Mouse (Mus musculus): ENCODE measurements around the gene Ddx54. TPM values are rescaled to one million over a fixed set of nuclear protein-coding genes. Genes with fewer than 3 reads are reported as not detected.

Gene Ddx54
- total and polyA plus RNA-seq, 2 experiments from 2014 or later, result 32.6 to 36.2 TPM

- Histone ChIP-seq H3K27ac (ENCODE audit: low read depth, low read length) (no peak overlapping the region), H3K36me3 (ENCODE audit: insufficient read depth, low read length) (peaks cover 13% of the 10 kb centered on the region), H3K4me3 (ENCODE audit: low read depth, low read length) (no peak overlapping the region), H3K4me2 (ENCODE audit: low read depth, low read length, poor library complexity, severe bottlenecking) (no peak overlapping the region), H3K9ac (replicated peaks; ENCODE audit: low read length, poor library complexity, severe bottlenecking) (no peak overlapping the region), H3K4me1 (ENCODE audit: insufficient read depth, low read length) (peaks cover under 1% of the 10 kb centered on the region; the same call in 1 of the 2 replicates), H3K27me3 (ENCODE audit: insufficient read depth, low read length) (no peaks in the 10 kb centered on the region), H3K9me3 (ENCODE audit: low read length) (no peaks in the 10 kb centered on the region)
- WGBS, result 44% methylated on average over 15 of the region's 15 CpGs
- DNase-seq (ENCODE audit: low spot score), result no peak
- no peak for TF ChIP-seq CTCF (IDR thresholded peaks at IDR 0.05)
- ATAC-seq (ENCODE audit: low FRiP score), result no peak
Measured at GRCm38 (mm10) chr5:120584968-120585367, 27.6 kb upstream of the Ddx54 start.

- no peaks in the 10 kb centered on the region for H3K4me1 ChIP-seq (ENCODE audit: insufficient read depth, low read length)
- no peaks in the 10 kb centered on the region for H3K27me3 ChIP-seq (ENCODE audit: insufficient read depth, low read length)
- peaks cover 12% of the 10 kb centered on the region for H3K36me3 ChIP-seq (ENCODE audit: insufficient read depth, low read length)
- no peaks in the 10 kb centered on the region for H3K9me3 ChIP-seq (ENCODE audit: low read length)
- peak overlapping the region; percentile 75 for H3K4me3 ChIP-seq (ENCODE audit: low read depth, low read length)
- peak overlapping the region; percentile 99 for H3K4me2 ChIP-seq (ENCODE audit: low read depth, low read length, poor library complexity, severe bottlenecking)
- no peak for ATAC-seq (ENCODE audit: low FRiP score)
- WGBS, result 12% methylated on average over 17 of the region's 17 CpGs
- H3K27ac ChIP-seq (ENCODE audit: low read depth, low read length), result peak overlapping the region; percentile 18; the same call in 1 of the 2 replicates
- DNase-seq (ENCODE audit: low spot score), result no peak
- H3K9ac ChIP-seq (replicated peaks; ENCODE audit: low read length, poor library complexity, severe bottlenecking), result peak overlapping the region; percentile 29; the same call in 1 of the 2 replicates
- TF ChIP-seq CTCF (IDR thresholded peaks at IDR 0.05), result no peak
Measured at GRCm38 (mm10) chr5:120586741-120587615, 25.6 kb upstream of the Ddx54 start.

- TF ChIP-seq CTCF (IDR thresholded peaks at IDR 0.05), result no peak
- 36% methylated on average over 9 of the region's 9 CpGs for WGBS
- DNase-seq (ENCODE audit: low spot score), result no peak
- Histone ChIP-seq H3K9ac (replicated peaks; ENCODE audit: low read length, poor library complexity, severe bottlenecking) (peak overlapping the region; percentile 77; the same call in 1 of the 2 replicates), H3K9me3 (ENCODE audit: low read length) (no peaks in the 10 kb centered on the region), H3K4me2 (ENCODE audit: low read depth, low read length, poor library complexity, severe bottlenecking) (peak overlapping the region; percentile 99), H3K4me3 (ENCODE audit: low read depth, low read length) (peak overlapping the region; percentile 75), H3K27me3 (ENCODE audit: insufficient read depth, low read length) (no peaks in the 10 kb centered on the region), H3K27ac (ENCODE audit: low read depth, low read length) (peak overlapping the region; percentile 55; the same call in 1 of the 2 replicates), H3K4me1 (ENCODE audit: insufficient read depth, low read length) (no peaks in the 10 kb centered on the region), H3K36me3 (ENCODE audit: insufficient read depth, low read length) (peaks cover 9% of the 10 kb centered on the region; the same call in 1 of the 2 replicates)
- ATAC-seq (ENCODE audit: low FRiP score), result no peak
Measured at GRCm38 (mm10) chr5:120587616-120587926, 25.0 kb upstream of the Ddx54 start.

- Histone ChIP-seq H3K4me2 (ENCODE audit: low read depth, low read length, poor library complexity, severe bottlenecking) (peak overlapping the region; percentile 99), H3K9ac (replicated peaks; ENCODE audit: low read length, poor library complexity, severe bottlenecking) (peak overlapping the region; percentile 77), H3K4me1 (ENCODE audit: insufficient read depth, low read length) (no peaks in the 10 kb centered on the region), H3K27me3 (ENCODE audit: insufficient read depth, low read length) (no peaks in the 10 kb centered on the region), H3K9me3 (ENCODE audit: low read length) (no peaks in the 10 kb centered on the region), H3K27ac (ENCODE audit: low read depth, low read length) (peak overlapping the region; percentile 55), H3K4me3 (ENCODE audit: low read depth, low read length) (peak overlapping the region; percentile 75), H3K36me3 (ENCODE audit: insufficient read depth, low read length) (peaks cover 9% of the 10 kb centered on the region; the same call in 1 of the 2 replicates)
- 2% methylated on average over 26 of the region's 29 CpGs for WGBS
- ATAC-seq (ENCODE audit: low FRiP score), result 0 out of 2 replicates have a peak, but pooled peaks have one; percentile 0
- DNase-seq (ENCODE audit: low spot score), result no peak
- no peak for TF ChIP-seq CTCF (IDR thresholded peaks at IDR 0.05)
Measured at GRCm38 (mm10) chr5:120587940-120588568, 24.5 kb upstream of the Ddx54 start.

GRCm38 (mm10) chr5:120588569-120589094 lies 23.9 kb upstream of the Ddx54 start, which contains the start of the genes Tpcn1 and Iqcd:
Tpcn1 (minus strand) TSS chr5:120588673.
Iqcd (plus strand) TSS chr5:120589016.
- peak within 1 kb of the TSS; percentile 55 for H3K27ac ChIP-seq (ENCODE audit: low read depth, low read length)
- WGBS, result under 1% methylated on average over 35 of the region's 35 CpGs

More at GRCm38 (mm10) chr5:120588569-120589094, 23.9 kb upstream of the Ddx54 start, which contains the start of the genes Tpcn1 and Iqcd:
- Histone ChIP-seq H3K9ac (replicated peaks; ENCODE audit: low read length, poor library complexity, severe bottlenecking) (peak within 1 kb of the TSS; percentile 77), H3K4me3 (ENCODE audit: low read depth, low read length) (peak within 1 kb of the TSS; percentile 75), H3K9me3 (ENCODE audit: low read length) (no peaks in the 10 kb centered on the region), H3K4me1 (ENCODE audit: insufficient read depth, low read length) (no peaks in the 10 kb centered on the region), H3K36me3 (ENCODE audit: insufficient read depth, low read length) (peaks cover 9% of the 10 kb centered on the region; the same call in 1 of the 2 replicates), H3K4me2 (ENCODE audit: low read depth, low read length, poor library complexity, severe bottlenecking) (peak within 1 kb of the TSS; percentile 99), H3K27me3 (ENCODE audit: insufficient read depth, low read length) (no peaks in the 10 kb centered on the region)
- DNase-seq (ENCODE audit: low spot score) (peak; percentile 100), ATAC-seq (ENCODE audit: low FRiP score) (peak; percentile 98)
- TF ChIP-seq CTCF (IDR thresholded peaks at IDR 0.05), result peak; percentile 51
